Mouse (Mus musculus) thymus, adult 2 months (tissue): ENCODE data around the gene Catip.

ENCODE experiments used
- CTCF ChIP-seq: fragments of 200-500 bp; IDR thresholded peaks from 2 replicates; pipeline ENCODE4 v1.5.1; 2012; ENCODE audit warnings: mild to moderate bottlenecking, control low read depth, low read length, moderate library complexity, borderline replicate concordance; ENCODE audit not compliant: control insufficient read depth, poor library complexity, insufficient read depth; ENCODE audit errors: extremely low read depth
- POLR2A ChIP-seq: fragments of 200-500 bp; IDR thresholded peaks from 2 replicates; pipeline ENCODE4 v1.6.1; 2012; ENCODE audit warnings: mild to moderate bottlenecking, low read length, control low read depth, moderate library complexity; ENCODE audit not compliant: control insufficient read depth, poor library complexity, insufficient read depth; ENCODE audit errors: extremely low read depth

DNA sequence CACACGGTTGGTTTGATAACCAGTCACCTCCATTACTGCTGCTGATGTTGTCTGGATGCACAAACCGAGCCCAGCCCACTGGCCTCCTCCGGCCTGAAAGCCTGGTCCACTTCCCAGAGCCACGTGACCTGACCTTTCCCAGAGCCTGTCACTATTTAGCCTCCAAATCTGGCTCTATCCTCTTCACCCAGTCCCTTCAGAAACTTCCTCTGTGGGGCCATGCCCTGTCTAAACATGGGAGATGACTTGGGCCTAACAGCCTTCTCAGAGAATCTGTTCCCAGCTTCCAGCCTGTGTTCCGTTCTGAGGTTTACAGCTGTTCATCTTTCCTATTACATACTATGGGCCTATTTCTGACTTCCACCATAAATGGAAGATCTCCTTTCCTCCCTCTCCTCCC is 1.5 kb downstream of the Catip start:
- TF ChIP-seq CTCF, result no peak
- TF ChIP-seq POLR2A, result no peak
